Mouse (Mus musculus) lung, adult 2 months (tissue): Measurements from ENCODE around the gene Adam34. TPM values are rescaled to one million over a fixed set of nuclear protein-coding genes. Genes with fewer than 3 reads are reported as not detected.
"Not testable (repeated sequence)": the region's sequence is repeated elsewhere in the genome, so short reads cannot be mapped to it uniquely, and the experiment has no call there.

ENCODE experiments used
- DNase-seq: peaks from one replicate; pipeline ENCODE4 v3.0.0; 2022
- H3K4me1 ChIP-seq: fragments of 200-500 bp; 2 replicates; pipeline ENCODE4 v1.6.1; 2011; ENCODE audit warnings: low read length; ENCODE audit not compliant: control insufficient read depth, insufficient read depth
- H3K4me3 ChIP-seq: fragments of 200-500 bp; replicated peaks from 2 replicates; pipeline ENCODE3; 2011; ENCODE audit warnings: low read depth, mild to moderate bottlenecking, control low read depth, low read length; ENCODE audit errors: extremely low read depth
- CTCF ChIP-seq: fragments of 200-500 bp; IDR thresholded peaks from 2 replicates; pipeline ENCODE4 v1.5.1; 2011; ENCODE audit warnings: mild to moderate bottlenecking, low read length, control low read depth; ENCODE audit not compliant: insufficient read depth
- POLR2A ChIP-seq: fragments of 200-500 bp; IDR thresholded peaks from 2 replicates; pipeline ENCODE4 v1.6.1; 2011; ENCODE audit warnings: low read depth, mild to moderate bottlenecking, control low read depth, low read length, borderline replicate concordance; ENCODE audit errors: extremely low read depth
- WGBS: fragments of 180-500 bp; shearing (Covaris S2); methylation state at CpG from one replicate; pipeline ENCODE4 v1.1.7; 2018; 5-methylcytosine and 5-hydroxymethylcytosine counted together
- polyA plus RNA-seq: library from polyadenylated mRNA; depleted of rRNA; stranded (reverse); fragments of >200 nt; gene quantifications from 2 replicates; pipeline ENCODE4 v1.2.3, GENCODE M21; 2012; rRNA removed

Gene Adam34
- not detected in 2 replicates for polyA plus RNA-seq

DNA sequence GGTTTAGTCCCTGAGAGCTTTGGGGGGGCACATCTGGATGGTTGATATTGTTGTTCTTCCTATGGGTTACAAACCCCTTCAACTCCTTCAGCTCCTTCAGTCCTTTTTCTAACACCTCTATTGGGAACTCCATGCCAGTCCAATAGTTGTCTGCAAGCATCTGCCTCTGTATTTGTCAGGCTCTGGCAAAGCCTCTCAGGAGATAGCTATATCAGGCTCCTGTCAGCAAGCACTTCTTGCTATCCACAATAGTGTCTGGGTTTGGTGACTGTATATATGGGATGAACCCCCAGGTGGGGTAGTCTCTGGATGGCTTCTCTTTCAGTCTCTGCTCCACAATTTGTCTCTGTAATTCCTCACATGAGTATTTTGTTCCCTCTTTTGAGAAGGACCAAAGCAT, at the start of gene Adam34:
Adam34 (minus strand) TSS at position 101 of the 400 bp plus-strand sequence.
- TF ChIP-seq CTCF: no peak
- no peak for TF ChIP-seq POLR2A
- no peak for DNase-seq
- H3K4me1 ChIP-seq: no peaks in the 10 kb centered on the region
- H3K4me3 ChIP-seq: no peak within 1 kb of the TSS

- no peaks in the 10 kb centered on the region for H3K4me1 ChIP-seq
- no peak within 1 kb of the TSS for H3K4me3 ChIP-seq
- 83% methylated on average over 3 of the region's 3 CpGs for WGBS
- DNase-seq: no peak
- no peak for TF ChIP-seq CTCF
- TF ChIP-seq POLR2A: no peak
Measured at GRCm38 (mm10) chr8:43627176-43627575, 82.7 kb downstream of the Adam34 start, which contains the start of gene Gm5346. Gene Gm5346, minus strand, starts transcription at chr8:43627276.

- no peak overlapping the region for H3K4me3 ChIP-seq
- TF ChIP-seq POLR2A: no peak
- TF ChIP-seq CTCF: no peak
- H3K4me1 ChIP-seq: no peaks in the 10 kb centered on the region
- WGBS: 91% methylated on average over 1 of the region's 1 CpGs
- DNase-seq: no peak
Measured at GRCm38 (mm10) chr8:43616046-43616445, 93.8 kb downstream of the Adam34 start.

DNA sequence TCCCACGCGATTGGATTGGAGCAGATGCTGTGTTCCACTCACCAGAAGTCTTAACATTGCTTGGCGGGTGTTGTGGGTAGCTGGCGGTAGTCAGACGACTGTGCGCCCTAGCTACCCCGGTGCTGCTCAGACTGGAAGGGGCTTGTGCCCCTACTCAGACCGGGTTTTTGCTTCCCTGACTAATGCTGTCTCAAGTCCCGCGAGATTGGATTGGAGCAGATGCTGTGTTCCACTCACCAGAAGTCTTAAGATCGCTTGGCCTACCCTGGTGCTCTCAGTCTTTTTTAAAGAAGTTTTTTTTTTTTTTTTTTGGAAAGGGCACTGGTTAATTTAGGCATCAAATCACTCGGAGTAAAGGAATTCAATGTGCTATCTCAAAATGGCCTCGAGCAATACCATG, 106.2 kb downstream of the Adam34 start:
- WGBS: 77% methylated on average over 13 of the region's 13 CpGs
- DNase-seq, H3K4me3 ChIP-seq, H3K4me1 ChIP-seq: not testable (repeated sequence)

DNA sequence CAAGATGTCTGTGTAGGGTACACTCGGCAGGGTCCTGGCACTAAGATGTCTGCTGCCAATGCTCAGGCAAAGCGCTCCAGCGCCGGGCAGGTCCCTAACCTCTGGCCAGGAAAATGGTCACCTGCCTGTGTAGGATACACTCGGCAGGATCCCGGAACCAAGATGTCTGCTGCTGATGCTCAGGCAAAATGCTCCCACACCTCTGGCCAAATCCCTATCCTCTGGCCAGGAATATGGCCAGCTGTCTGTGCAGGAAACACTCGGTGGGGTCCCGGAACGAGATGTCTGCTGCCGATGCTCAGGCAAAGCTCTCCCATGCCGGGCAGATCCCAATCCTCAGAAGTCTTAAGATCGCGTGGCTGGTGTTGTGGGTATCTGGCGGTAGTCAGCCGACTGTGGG, 106.7 kb downstream of the Adam34 start:
- WGBS: 92% methylated on average over 15 of the region's 15 CpGs
- H3K4me3 ChIP-seq, DNase-seq, H3K4me1 ChIP-seq: not testable (repeated sequence)

Other genes starting within 250 kb of the Adam34 start
- not detected in 2 replicates for gene Adam26b, start 181.9 kb downstream of the Adam34 start, polyA plus RNA-seq
- gene Adam26a, start 133.3 kb downstream of the Adam34 start, polyA plus RNA-seq: not detected in 2 replicates
- gene Gm5346, start 82.8 kb downstream of the Adam34 start, polyA plus RNA-seq: not detected in 2 replicates